Mouse (Mus musculus) CD4-positive helper T cell, adult 2 months (primary cell): Measurements from ENCODE around the gene H6pd.

ENCODE experiments used
- DNase-seq: peaks from one replicate; pipeline ENCODE4 v3.0.0-alpha.2; 2012; ENCODE audit warnings: low read depth, missing footprints, low spot score

The H6pd gene

DNA sequence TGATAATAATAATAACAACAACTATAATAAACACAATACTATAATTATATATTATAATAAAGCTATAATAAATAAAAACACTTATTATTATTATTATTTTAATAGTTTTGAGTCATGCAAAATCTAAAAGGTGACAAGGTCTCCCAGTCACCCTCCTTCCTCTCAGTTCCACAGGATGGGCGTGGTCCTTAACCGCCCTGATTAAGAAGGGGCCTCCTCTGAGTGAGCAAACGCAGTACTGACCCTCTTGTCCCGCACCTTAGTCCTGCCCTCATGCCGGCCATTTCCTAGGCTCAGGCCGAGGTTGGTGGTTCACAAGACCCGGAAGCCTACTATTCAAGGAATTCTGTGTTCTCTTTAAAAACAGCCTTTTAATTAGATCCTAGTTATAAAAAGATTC is 14.7 kb upstream of the H6pd start:
- DNase-seq, result no peak

GRCm38 (mm10) chr4:150019741-150020380 is 11.0 kb upstream of the H6pd start:
- DNase-seq, result no peak

DNA sequence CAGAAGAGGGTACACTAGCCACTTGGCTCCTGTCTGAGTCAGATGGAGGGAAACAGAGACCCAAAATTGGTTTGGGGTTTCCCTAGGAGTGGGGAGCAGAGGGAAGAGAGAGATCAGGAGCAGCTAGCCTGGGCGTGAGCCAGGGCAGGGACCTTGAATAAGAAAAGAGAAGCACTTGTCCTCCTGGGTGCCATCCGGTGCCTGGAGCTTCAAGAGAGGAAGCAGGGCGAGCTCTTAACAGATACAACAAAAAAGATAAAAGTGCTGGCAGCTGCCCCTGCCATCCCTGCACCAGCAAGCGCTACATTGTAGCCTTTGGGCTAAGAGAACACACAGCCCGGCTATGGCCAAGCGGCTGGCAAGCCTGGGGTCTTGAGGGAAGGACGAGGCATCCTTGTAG is 6.6 kb upstream of the H6pd start:
- no peak for DNase-seq

GRCm38 (mm10) chr4:150014378-150015091 is 5.7 kb upstream of the H6pd start:
- no peak for DNase-seq

GRCm38 (mm10) chr4:150013805-150014204 is 5.0 kb upstream of the H6pd start:
- no peak for DNase-seq

GRCm38 (mm10) chr4:150013186-150013690 is 4.4 kb upstream of the H6pd start:
- no peak for DNase-seq

DNA sequence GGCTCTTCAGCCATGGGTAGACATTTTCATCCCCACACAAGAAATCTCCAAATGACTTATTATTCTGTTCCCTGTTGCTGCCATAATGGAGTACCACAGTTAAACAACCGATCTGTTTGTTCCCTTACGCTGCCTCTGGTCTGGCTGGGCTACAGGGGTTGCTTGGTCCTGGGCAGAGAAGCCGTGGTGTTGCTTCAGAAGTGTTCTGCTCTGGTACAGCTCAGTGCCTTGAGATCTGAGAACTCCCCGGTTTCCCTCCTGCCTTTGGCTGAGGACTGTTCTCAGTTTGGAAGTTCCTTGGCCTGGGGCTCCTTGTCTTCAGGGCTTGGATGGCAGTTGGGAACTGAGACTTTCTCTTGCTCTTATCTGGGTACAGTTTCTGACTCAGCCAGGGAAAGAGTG is 3.5 kb upstream of the H6pd start:
- no peak for DNase-seq

GRCm38 (mm10) chr4:150011564-150012321 is 2.9 kb upstream of the H6pd start:
- no peak for DNase-seq

GRCm38 (mm10) chr4:150010054-150010730 is 1.4 kb upstream of the H6pd start:
- no peak for DNase-seq

DNA sequence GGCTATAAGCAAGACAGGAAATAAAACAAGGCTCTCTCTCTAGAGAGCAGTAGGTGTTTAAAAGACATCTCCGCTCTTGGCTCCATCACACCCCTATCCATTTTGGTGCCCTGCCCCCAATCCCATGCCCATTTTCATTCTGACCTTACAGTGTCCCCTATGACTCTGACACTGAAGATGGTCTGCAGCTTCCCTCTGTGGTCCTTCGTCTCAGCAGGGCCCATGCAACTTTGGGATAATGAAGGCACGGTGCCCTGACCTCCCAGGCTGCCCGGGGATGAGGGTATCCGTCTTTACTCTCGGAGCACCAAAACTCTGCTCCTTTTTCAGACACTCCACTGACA is 736 bp upstream of the H6pd start:
- DNase-seq, result no peak

GRCm38 (mm10) chr4:150008325-150008852 is 434 bp downstream of the H6pd start:
- DNase-seq, result peak; percentile 83

DNA sequence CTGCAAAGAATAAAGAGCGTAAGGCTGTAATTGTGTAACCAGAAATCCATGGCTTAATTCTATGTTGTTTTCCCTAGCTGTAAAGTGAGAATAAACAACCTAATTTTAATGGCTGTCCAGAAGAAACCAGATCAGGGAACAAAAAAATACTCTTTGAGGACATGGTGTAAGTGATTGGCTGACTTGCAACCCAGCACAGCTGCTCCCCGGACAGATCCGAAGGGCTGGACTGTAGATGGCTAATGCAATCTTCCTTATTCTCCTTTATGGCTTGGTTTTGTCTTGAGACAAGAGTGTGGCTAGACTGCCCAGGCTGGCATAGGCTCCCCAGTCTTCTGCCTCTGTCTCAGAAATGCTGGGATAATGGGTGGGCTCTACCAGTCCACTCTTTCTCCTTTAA is 1.4 kb downstream of the H6pd start:
- no peak for DNase-seq

DNA sequence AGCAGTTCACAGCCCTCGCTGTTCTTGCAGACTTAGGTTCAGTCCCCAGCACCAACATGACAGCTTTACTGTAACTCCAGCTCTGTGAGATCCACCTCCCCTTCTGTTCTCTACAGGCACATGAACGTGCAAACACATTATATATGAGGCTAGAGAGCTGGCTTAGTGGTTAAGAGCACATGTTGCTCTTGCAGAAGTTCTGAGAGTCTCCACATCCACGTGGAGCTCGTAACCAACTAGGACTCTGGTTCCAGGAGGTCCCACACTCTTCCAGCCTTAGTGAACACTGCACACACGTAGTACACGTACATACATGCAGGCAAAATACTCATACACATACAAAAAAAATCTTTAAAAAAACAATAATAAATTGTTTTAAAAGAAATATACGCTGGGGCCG is 1.8 kb downstream of the H6pd start:
- no peak for DNase-seq

DNA sequence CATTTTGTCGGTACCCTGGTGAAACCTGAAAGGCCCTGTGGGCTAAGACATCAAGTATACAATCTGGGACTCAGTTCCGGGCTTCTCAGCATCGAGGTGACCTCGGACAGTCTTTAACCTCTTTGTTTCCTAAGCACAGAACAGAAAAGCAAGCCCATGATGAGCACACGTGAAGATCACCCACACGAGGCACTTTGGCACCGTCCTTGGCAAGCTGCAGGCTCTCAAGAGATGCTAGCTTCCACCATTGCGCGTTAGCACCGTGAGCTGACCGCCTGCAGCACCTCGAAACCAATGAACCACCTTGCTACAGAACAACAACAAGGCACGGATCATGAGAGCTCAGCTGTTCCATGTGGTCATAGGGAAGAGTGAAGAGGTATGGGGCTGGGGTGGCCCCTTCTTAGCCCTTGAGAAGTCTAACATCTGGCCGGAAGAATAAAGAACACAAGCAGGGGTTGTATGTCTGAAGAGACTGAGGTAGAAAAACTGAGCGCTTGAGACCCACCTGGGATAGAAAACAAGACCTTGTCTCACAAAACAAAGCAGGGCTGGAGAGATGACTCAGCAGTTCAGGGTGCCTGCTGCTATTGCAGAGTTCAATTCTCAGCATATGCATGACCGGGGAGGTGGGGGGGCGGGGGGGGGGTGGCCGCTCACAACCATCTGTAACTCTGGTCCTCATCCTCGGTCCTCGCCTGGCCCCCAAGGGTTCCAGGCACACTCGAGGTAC is 2.5 kb downstream of the H6pd start:
- no peak for DNase-seq

- DNase-seq, result no peak
Measured at GRCm38 (mm10) chr4:150005231-150005630, 3.6 kb downstream of the H6pd start.

DNA sequence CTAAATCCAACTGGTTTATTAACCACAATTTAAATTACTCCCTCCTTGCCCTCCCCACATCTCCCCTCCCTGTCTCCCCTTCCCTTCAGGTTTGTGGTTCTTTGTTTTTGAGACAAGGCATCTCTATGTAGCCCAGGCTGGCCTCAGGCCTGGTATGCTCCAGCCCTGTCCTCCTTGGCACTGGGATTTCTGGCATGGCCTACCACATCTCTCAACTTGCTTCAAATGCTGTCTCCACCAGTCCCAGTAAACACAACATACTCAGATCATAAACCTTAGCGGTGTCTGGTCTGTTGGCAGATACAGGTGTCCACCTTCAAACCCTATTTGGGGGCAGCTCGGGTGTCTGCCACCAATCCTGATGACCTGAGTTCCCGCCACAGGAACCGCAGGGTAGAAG is 5.2 kb downstream of the H6pd start:
- no peak for DNase-seq

- no peak for DNase-seq
Measured at GRCm38 (mm10) chr4:150003021-150003580, 5.7 kb downstream of the H6pd start.

DNA sequence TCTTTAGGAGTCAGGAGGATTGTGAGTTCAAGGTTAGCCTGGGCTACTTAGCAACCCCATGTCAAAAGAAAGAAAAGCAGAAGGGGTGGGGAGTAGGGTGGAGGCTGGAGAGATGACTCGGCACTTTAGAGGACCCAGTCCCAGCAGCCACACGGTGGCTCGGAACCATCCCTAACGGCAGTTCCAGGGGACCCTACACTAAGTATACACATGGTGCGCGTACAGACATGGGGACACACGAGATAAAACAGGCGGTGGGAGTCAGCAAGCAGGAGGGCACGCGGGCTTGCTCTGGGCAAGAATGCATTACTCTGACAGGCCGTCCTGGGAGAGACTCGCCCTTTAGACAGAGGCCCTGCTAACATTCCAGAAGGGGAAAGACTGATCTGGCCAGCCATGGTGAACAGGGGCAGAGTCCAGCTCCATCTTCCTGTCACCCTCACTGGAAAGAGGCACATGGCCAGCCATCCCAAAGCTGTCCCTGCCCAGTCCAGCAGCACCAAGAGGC is 6.7 kb downstream of the H6pd start:
- DNase-seq, result no peak

DNA sequence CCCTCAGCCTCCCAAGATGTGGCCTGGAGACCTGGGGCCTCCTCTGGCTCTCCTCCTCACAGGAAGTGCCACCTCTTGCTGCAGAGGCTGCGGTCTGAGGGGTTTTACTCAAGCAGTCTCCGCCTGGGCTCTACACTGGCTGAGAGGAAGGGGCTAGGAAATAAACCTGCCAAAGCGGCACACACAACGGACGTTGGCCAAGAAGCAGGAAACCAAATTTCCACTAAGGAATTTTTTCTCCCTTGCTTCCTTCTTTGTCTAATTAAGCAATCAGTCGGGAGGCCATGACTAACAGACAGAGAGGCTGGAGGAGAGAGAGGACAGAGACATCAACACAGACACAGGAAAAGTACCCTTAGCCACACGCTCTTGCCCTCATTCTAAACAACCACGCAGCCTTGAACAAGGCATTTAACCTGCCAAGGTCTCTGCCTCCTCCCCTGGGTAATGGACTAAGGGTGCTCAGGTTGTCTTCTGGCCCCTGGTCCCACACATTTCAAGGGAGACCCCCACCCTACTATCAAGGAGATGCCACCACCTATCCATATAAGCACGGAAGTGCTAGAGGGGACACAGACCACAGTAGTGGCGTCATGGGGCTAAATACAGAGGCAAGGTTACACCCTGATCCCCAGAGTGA is 7.5 kb downstream of the H6pd start:
- DNase-seq, result peak; percentile 41

DNA sequence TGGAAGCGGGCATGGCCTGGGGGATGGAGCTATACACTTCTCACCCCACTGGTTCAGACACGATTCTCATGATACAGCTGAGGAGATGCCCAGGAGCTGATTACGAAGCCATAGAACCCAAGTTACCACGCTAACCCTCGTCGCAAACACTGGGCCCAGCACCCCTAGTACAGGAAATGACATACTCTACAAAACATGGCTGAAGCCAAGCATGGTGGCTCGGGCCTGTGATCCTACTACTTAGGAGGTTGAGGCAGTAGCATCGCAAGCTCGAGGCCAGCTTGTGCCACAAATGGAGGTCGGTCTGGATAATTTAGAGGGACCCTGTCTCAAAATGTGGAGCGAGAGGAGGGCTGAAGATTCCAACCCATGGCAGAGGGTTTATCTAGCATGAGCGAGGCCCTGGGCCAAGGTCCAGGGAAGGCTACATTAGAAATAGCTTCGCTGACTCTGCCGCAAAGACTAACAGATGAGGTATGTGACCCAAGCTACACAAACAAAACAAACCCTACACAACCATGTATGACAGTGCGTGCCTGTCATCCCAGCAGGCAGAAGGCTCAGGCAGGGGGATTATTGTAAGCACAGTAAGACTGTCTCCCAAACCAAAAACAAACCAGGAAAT is 8.8 kb downstream of the H6pd start:
- DNase-seq, result no peak
